Mouse (Mus musculus): ENCODE measurements around the gene Kif16b. TPM values are rescaled to one million over a fixed set of nuclear protein-coding genes. Genes with fewer than 3 reads are reported as not detected.

Gene Kif16b
- polyA plus RNA-seq, 1 experiment from 2014 or later = 10.5 TPM

- no peak overlapping the region for H3K9ac ChIP-seq (ENCODE audit: low read length)
- H3K4me3 ChIP-seq (ENCODE audit: low read length) = no peak overlapping the region
- no peak overlapping the region for H3K27ac ChIP-seq (ENCODE audit: low read length)
- H3K4me2 ChIP-seq (ENCODE audit: low read depth, low read length) = no peak overlapping the region
- H3K4me1 ChIP-seq (replicated peaks; ENCODE audit: control insufficient read depth, insufficient read depth, low read length) = no peaks in the 10 kb centered on the region
- no peak for ATAC-seq (ENCODE audit: low read depth)
- H3K27me3 ChIP-seq (ENCODE audit: control insufficient read depth, insufficient read depth, low read depth, low read length) = no peaks in the 10 kb centered on the region
- H3K36me3 ChIP-seq (ENCODE audit: control insufficient read depth, insufficient read depth, low read length) = no peaks in the 10 kb centered on the region
- WGBS = 46% methylated on average over 2 of the region's 2 CpGs
- no peaks in the 10 kb centered on the region for H3K9me3 ChIP-seq (ENCODE audit: control insufficient read depth, low read length)
Observed at GRCm38 (mm10) chr2:142603210-142603609, 298.1 kb downstream of the Kif16b start.

GRCm38 (mm10) chr2:142599235-142599634, 302.1 kb downstream of the Kif16b start:
- no peaks in the 10 kb centered on the region for H3K9me3 ChIP-seq (ENCODE audit: control insufficient read depth, low read length)
- WGBS = 65% methylated on average over 4 of the region's 4 CpGs
- no peak for ATAC-seq (ENCODE audit: low read depth)
- no peak overlapping the region for H3K9ac ChIP-seq (ENCODE audit: low read length)
- no peak overlapping the region for H3K4me2 ChIP-seq (ENCODE audit: low read depth, low read length)
- H3K4me1 ChIP-seq (replicated peaks; ENCODE audit: control insufficient read depth, insufficient read depth, low read length) = no peaks in the 10 kb centered on the region
- no peaks in the 10 kb centered on the region for H3K36me3 ChIP-seq (ENCODE audit: control insufficient read depth, insufficient read depth, low read length)
- no peak overlapping the region for H3K27ac ChIP-seq (ENCODE audit: low read length)
- H3K27me3 ChIP-seq (ENCODE audit: control insufficient read depth, insufficient read depth, low read depth, low read length) = peaks cover 2% of the 10 kb centered on the region; the same call in 1 of the 2 replicates
- no peak overlapping the region for H3K4me3 ChIP-seq (ENCODE audit: low read length)

GRCm38 (mm10) chr2:142596176-142597170, 304.9 kb downstream of the Kif16b start:
- Histone ChIP-seq H3K27me3 (ENCODE audit: control insufficient read depth, insufficient read depth, low read depth, low read length) (peaks cover 2% of the 10 kb centered on the region; the same call in 1 of the 2 replicates), H3K4me3 (ENCODE audit: low read length) (no peak overlapping the region), H3K9ac (ENCODE audit: low read length) (no peak overlapping the region), H3K36me3 (ENCODE audit: control insufficient read depth, insufficient read depth, low read length) (no peaks in the 10 kb centered on the region), H3K4me2 (ENCODE audit: low read depth, low read length) (no peak overlapping the region), H3K4me1 (replicated peaks; ENCODE audit: control insufficient read depth, insufficient read depth, low read length) (no peaks in the 10 kb centered on the region), H3K27ac (ENCODE audit: low read length) (no peak overlapping the region), H3K9me3 (ENCODE audit: control insufficient read depth, low read length) (no peaks in the 10 kb centered on the region)
- 51% methylated on average over 17 of the region's 17 CpGs for WGBS
- no peak for ATAC-seq (ENCODE audit: low read depth)

GRCm38 (mm10) chr2:142590938-142591337, 310.4 kb downstream of the Kif16b start:
- H3K4me2 ChIP-seq (ENCODE audit: low read depth, low read length) = no peak overlapping the region
- H3K27ac ChIP-seq (ENCODE audit: low read length) = no peak overlapping the region
- H3K9ac ChIP-seq (ENCODE audit: low read length) = no peak overlapping the region
- ATAC-seq (ENCODE audit: low read depth) = no peak
- no peak overlapping the region for H3K4me3 ChIP-seq (ENCODE audit: low read length)
- no peaks in the 10 kb centered on the region for H3K36me3 ChIP-seq (ENCODE audit: control insufficient read depth, insufficient read depth, low read length)
- no peaks in the 10 kb centered on the region for H3K4me1 ChIP-seq (replicated peaks; ENCODE audit: control insufficient read depth, insufficient read depth, low read length)
- H3K27me3 ChIP-seq (ENCODE audit: control insufficient read depth, insufficient read depth, low read depth, low read length) = no peaks in the 10 kb centered on the region
- no peaks in the 10 kb centered on the region for H3K9me3 ChIP-seq (ENCODE audit: control insufficient read depth, low read length)

- Histone ChIP-seq H3K27ac (ENCODE audit: low read length) (no peak overlapping the region), H3K4me3 (ENCODE audit: low read length) (no peak overlapping the region), H3K9ac (ENCODE audit: low read length) (no peak overlapping the region), H3K4me2 (ENCODE audit: low read depth, low read length) (no peak overlapping the region), H3K9me3 (ENCODE audit: control insufficient read depth, low read length) (no peaks in the 10 kb centered on the region), H3K36me3 (ENCODE audit: control insufficient read depth, insufficient read depth, low read length) (no peaks in the 10 kb centered on the region), H3K27me3 (ENCODE audit: control insufficient read depth, insufficient read depth, low read depth, low read length) (no peaks in the 10 kb centered on the region), H3K4me1 (replicated peaks; ENCODE audit: control insufficient read depth, insufficient read depth, low read length) (no peaks in the 10 kb centered on the region)
- WGBS = 46% methylated on average over 6 of the region's 6 CpGs
- no peak for ATAC-seq (ENCODE audit: low read depth)
Observed at GRCm38 (mm10) chr2:142590284-142590724, 311.0 kb downstream of the Kif16b start.

GRCm38 (mm10) chr2:142589403-142590283, 311.7 kb downstream of the Kif16b start:
- H3K27ac ChIP-seq (ENCODE audit: low read length) = no peak overlapping the region
- no peaks in the 10 kb centered on the region for H3K4me1 ChIP-seq (replicated peaks; ENCODE audit: control insufficient read depth, insufficient read depth, low read length)
- no peak for ATAC-seq (ENCODE audit: low read depth)
- no peak overlapping the region for H3K4me2 ChIP-seq (ENCODE audit: low read depth, low read length)
- no peaks in the 10 kb centered on the region for H3K9me3 ChIP-seq (ENCODE audit: control insufficient read depth, low read length)
- H3K9ac ChIP-seq (ENCODE audit: low read length) = no peak overlapping the region
- WGBS = 78% methylated on average over 14 of the region's 14 CpGs
- no peaks in the 10 kb centered on the region for H3K36me3 ChIP-seq (ENCODE audit: control insufficient read depth, insufficient read depth, low read length)
- no peaks in the 10 kb centered on the region for H3K27me3 ChIP-seq (ENCODE audit: control insufficient read depth, insufficient read depth, low read depth, low read length)
- H3K4me3 ChIP-seq (ENCODE audit: low read length) = no peak overlapping the region

GRCm38 (mm10) chr2:142585845-142586244, 315.5 kb downstream of the Kif16b start:
- no peaks in the 10 kb centered on the region for H3K27me3 ChIP-seq (ENCODE audit: control insufficient read depth, insufficient read depth, low read depth, low read length)
- no peak overlapping the region for H3K9ac ChIP-seq (ENCODE audit: low read length)
- no peak overlapping the region for H3K27ac ChIP-seq (ENCODE audit: low read length)
- H3K4me1 ChIP-seq (replicated peaks; ENCODE audit: control insufficient read depth, insufficient read depth, low read length) = no peaks in the 10 kb centered on the region
- 84% methylated on average over 5 of the region's 5 CpGs for WGBS
- ATAC-seq (ENCODE audit: low read depth) = no peak
- H3K4me3 ChIP-seq (ENCODE audit: low read length) = no peak overlapping the region
- no peak overlapping the region for H3K4me2 ChIP-seq (ENCODE audit: low read depth, low read length)
- H3K9me3 ChIP-seq (ENCODE audit: control insufficient read depth, low read length) = no peaks in the 10 kb centered on the region
- no peaks in the 10 kb centered on the region for H3K36me3 ChIP-seq (ENCODE audit: control insufficient read depth, insufficient read depth, low read length)

- Histone ChIP-seq H3K4me2 (ENCODE audit: low read depth, low read length) (no peak overlapping the region), H3K4me1 (replicated peaks; ENCODE audit: control insufficient read depth, insufficient read depth, low read length) (no peaks in the 10 kb centered on the region), H3K27me3 (ENCODE audit: control insufficient read depth, insufficient read depth, low read depth, low read length) (no peaks in the 10 kb centered on the region), H3K9me3 (ENCODE audit: control insufficient read depth, low read length) (no peaks in the 10 kb centered on the region), H3K36me3 (ENCODE audit: control insufficient read depth, insufficient read depth, low read length) (no peaks in the 10 kb centered on the region), H3K4me3 (ENCODE audit: low read length) (no peak overlapping the region), H3K27ac (ENCODE audit: low read length) (no peak overlapping the region), H3K9ac (ENCODE audit: low read length) (no peak overlapping the region)
- WGBS = 61% methylated on average over 11 of the region's 11 CpGs
- no peak for ATAC-seq (ENCODE audit: low read depth)
Observed at GRCm38 (mm10) chr2:142584851-142585737, 316.2 kb downstream of the Kif16b start.
